Mouse (Mus musculus) layer of hippocampus, postnatal 25 days (tissue): ENCODE measurements around the gene Cd164. TPM values are rescaled to one million over a fixed set of nuclear protein-coding genes. Genes with fewer than 3 reads are reported as not detected.
A peak's percentile ranks its signal among the peaks of the same experiment; 100 is the strongest.

Experiments
- DNase-seq, 2 experiments: peaks; one replicate each; pipeline ENCODE4 v3.0.0; 2022; ENCODE audit warnings: mixed read lengths in 2 of 2, low spot score in 1 of 2; ENCODE audit errors: extremely low spot score in 1 of 2
- total RNA-seq, 2 experiments: library from RNA; stranded (reverse); gene quantifications; 2 replicates each; pipeline ENCODE4 v1.2.3; 2021

Gene Cd164
- total RNA-seq, 2 experiments from 2014 or later: 55.8 to 58.1 TPM

- DNase-seq: no peak
These were observed 28.1 kb upstream of the Cd164 start for GRCm38 (mm10) chr10:41491111-41491510.

GRCm38 (mm10) chr10:41500941-41501340 lies 18.3 kb upstream of the Cd164 start:
- DNase-seq: no peak

- no peak for DNase-seq
These were observed 14.2 kb upstream of the Cd164 start for GRCm38 (mm10) chr10:41504996-41505395.

- peak in 1 of 2 experiments; percentile 50 for DNase-seq
These were observed 13.8 kb upstream of the Cd164 start for GRCm38 (mm10) chr10:41505446-41505845.

- DNase-seq: no peak
These were observed 10.1 kb upstream of the Cd164 start for GRCm38 (mm10) chr10:41509160-41509559.

- DNase-seq: no peak
These were observed 4.9 kb upstream of the Cd164 start for GRCm38 (mm10) chr10:41514301-41514700.

GRCm38 (mm10) chr10:41514921-41515320 lies 4.3 kb upstream of the Cd164 start:
- DNase-seq: no peak

GRCm38 (mm10) chr10:41518508-41518980 lies 670 bp upstream of the Cd164 start:
- peak in 1 of 2 experiments; percentile 45 for DNase-seq

- DNase-seq: peak in 1 of 2 experiments; percentile 40
These were observed 611 bp downstream of the Cd164 start for GRCm38 (mm10) chr10:41519640-41520409.

GRCm38 (mm10) chr10:41520410-41520673 lies 1.1 kb downstream of the Cd164 start:
- DNase-seq: no peak

- DNase-seq: no peak
These were observed 4.2 kb downstream of the Cd164 start for GRCm38 (mm10) chr10:41523386-41523785.

GRCm38 (mm10) chr10:41525696-41526095 lies 6.5 kb downstream of the Cd164 start:
- no peak for DNase-seq

- no peak for DNase-seq
These were observed 10.8 kb downstream of the Cd164 start for GRCm38 (mm10) chr10:41529972-41530371.

- DNase-seq: no peak
These were observed 16.8 kb downstream of the Cd164 start for GRCm38 (mm10) chr10:41535991-41536390.

GRCm38 (mm10) chr10:41536714-41537113 lies 17.5 kb downstream of the Cd164 start:
- no peak for DNase-seq

- DNase-seq: no peak
These were observed 18.2 kb downstream of the Cd164 start for GRCm38 (mm10) chr10:41537226-41537982.

- no peak for DNase-seq
These were observed 18.7 kb downstream of the Cd164 start for GRCm38 (mm10) chr10:41537983-41538330.

GRCm38 (mm10) chr10:41538986-41539385 lies 19.8 kb downstream of the Cd164 start:
- DNase-seq: no peak

- no peak for DNase-seq
These were observed 22.8 kb downstream of the Cd164 start for GRCm38 (mm10) chr10:41542057-41542456.

- DNase-seq: no peak
These were observed 24.2 kb downstream of the Cd164 start for GRCm38 (mm10) chr10:41543439-41543838.

GRCm38 (mm10) chr10:41543844-41544243 lies 24.6 kb downstream of the Cd164 start:
- DNase-seq: no peak
